Mouse (Mus musculus) olfactory bulb, adult 2 months (tissue): Measurements from ENCODE around the gene Polr3c.

Source experiments
- CTCF ChIP-seq: fragments of 200-500 bp; IDR thresholded peaks from 2 replicates; pipeline ENCODE4 v1.5.1; 2012; ENCODE audit warnings: low read depth, mild to moderate bottlenecking, low read length, moderate library complexity; ENCODE audit not compliant: insufficient read depth
- POLR2A ChIP-seq: fragments of 200-500 bp; IDR thresholded peaks from 2 replicates; pipeline ENCODE4 v1.6.1; 2012; ENCODE audit warnings: mild to moderate bottlenecking, low read depth, low read length, moderate library complexity; ENCODE audit not compliant: insufficient read depth

GRCm38 (mm10) chr3:96688854-96689253 lies 38.6 kb downstream of the Polr3c start:
- TF ChIP-seq CTCF: no peak
- TF ChIP-seq POLR2A: no peak
